Mouse (Mus musculus): ENCODE results near the gene Tmem109.

The Tmem109 gene

GRCm38 (mm10) chr19:10881426-10882154 is at the start of gene Tmem109:
Tmem109 (minus strand) TSS chr19:10882001.
- DNase-seq (ENCODE audit: low read depth): peak; percentile 99

GRCm38 (mm10) chr19:10930641-10931040 is 48.8 kb upstream of the Tmem109 start:
- no peak for DNase-seq (ENCODE audit: low read depth)

GRCm38 (mm10) chr19:10926666-10927065 is 44.9 kb upstream of the Tmem109 start:
- peak; percentile 46 for DNase-seq (ENCODE audit: low read depth)

GRCm38 (mm10) chr19:10926123-10926621 is 44.4 kb upstream of the Tmem109 start:
- DNase-seq (ENCODE audit: low read depth): peak; percentile 44

- peak; percentile 62 for DNase-seq (ENCODE audit: low read depth)
Observed at GRCm38 (mm10) chr19:10924220-10924619, 42.4 kb upstream of the Tmem109 start.

- peak; percentile 35 for DNase-seq (ENCODE audit: low read depth)
Observed at GRCm38 (mm10) chr19:10921058-10921457, 39.3 kb upstream of the Tmem109 start.

- DNase-seq (ENCODE audit: low read depth): no peak
Observed at GRCm38 (mm10) chr19:10920532-10920931, 38.7 kb upstream of the Tmem109 start, which contains the start of gene Zp1. Zp1 (minus strand) TSS chr19:10920632.

- no peak for DNase-seq (ENCODE audit: low read depth)
Observed at GRCm38 (mm10) chr19:10918321-10918991, 36.7 kb upstream of the Tmem109 start.

- DNase-seq (ENCODE audit: low read depth): no peak
Observed at GRCm38 (mm10) chr19:10916506-10916905, 34.7 kb upstream of the Tmem109 start.

- DNase-seq (ENCODE audit: low read depth): no peak
Observed at GRCm38 (mm10) chr19:10914870-10915269, 33.1 kb upstream of the Tmem109 start.

GRCm38 (mm10) chr19:10914291-10914690 is 32.5 kb upstream of the Tmem109 start:
- DNase-seq (ENCODE audit: low read depth): peak; percentile 43

- peak; percentile 90 for DNase-seq (ENCODE audit: low read depth)
Observed at GRCm38 (mm10) chr19:10909087-10909721, 27.4 kb upstream of the Tmem109 start.

- DNase-seq (ENCODE audit: low read depth): peak; percentile 81
Observed at GRCm38 (mm10) chr19:10907891-10908290, 26.1 kb upstream of the Tmem109 start.

GRCm38 (mm10) chr19:10905728-10906000 is 23.9 kb upstream of the Tmem109 start:
- no peak for DNase-seq (ENCODE audit: low read depth)

- peak; percentile 58 for DNase-seq (ENCODE audit: low read depth)
Observed at GRCm38 (mm10) chr19:10904927-10905727, 23.3 kb upstream of the Tmem109 start.

GRCm38 (mm10) chr19:10904512-10904911 is 22.7 kb upstream of the Tmem109 start:
- no peak for DNase-seq (ENCODE audit: low read depth)

GRCm38 (mm10) chr19:10901046-10901445 is 19.2 kb upstream of the Tmem109 start:
- DNase-seq (ENCODE audit: low read depth): no peak

- no peak for DNase-seq (ENCODE audit: low read depth)
Observed at GRCm38 (mm10) chr19:10900315-10900714, 18.5 kb upstream of the Tmem109 start.

- DNase-seq (ENCODE audit: low read depth): no peak
Observed at GRCm38 (mm10) chr19:10897491-10897890, 15.7 kb upstream of the Tmem109 start.

- DNase-seq (ENCODE audit: low read depth): no peak
Observed at GRCm38 (mm10) chr19:10896849-10897248, 15.0 kb upstream of the Tmem109 start.

- peak; percentile 82 for DNase-seq (ENCODE audit: low read depth)
Observed at GRCm38 (mm10) chr19:10895708-10896107, 13.9 kb upstream of the Tmem109 start.

- DNase-seq (ENCODE audit: low read depth): peak; percentile 99
Observed at GRCm38 (mm10) chr19:10895016-10895528, 13.3 kb upstream of the Tmem109 start, which contains the start of gene Prpf19. Prpf19 (plus strand) TSS chr19:10895231.

Data from NIH3T3 (cell line).